Mouse (Mus musculus) CH12.LX (cell line): Measurements from ENCODE around the gene Lpar1. TPM values are rescaled to one million over a fixed set of nuclear protein-coding genes. Genes with fewer than 3 reads are reported as not detected.

Source experiments
- DNase-seq: peaks from one replicate; pipeline ENCODE4 v3.0.0-alpha.2; 2013; ENCODE audit errors: extremely low read depth
- H3K27ac ChIP-seq: 2 replicates; pipeline ENCODE4 v1.5.1; 2012; ENCODE audit warnings: low read depth, mild to moderate bottlenecking, control low read depth, moderate library complexity; ENCODE audit not compliant: insufficient read depth
- H3K27me3 ChIP-seq: replicated peaks from 2 replicates; pipeline ENCODE3; 2012; ENCODE audit warnings: inconsistent platforms
- H3K36me3 ChIP-seq, 2 experiments: replicated peaks in 1 of 2; 2 replicates each; pipeline versions ENCODE3 to v1.6.1; 2012; ENCODE audit warnings: inconsistent platforms in 1 of 2, low read length in 1 of 2, mild to moderate bottlenecking in 1 of 2, mixed read lengths in 1 of 2, moderate library complexity in 1 of 2; ENCODE audit not compliant: control insufficient read depth in 1 of 2, insufficient read depth in 1 of 2
- H3K4me1 ChIP-seq, 2 experiments: 2 replicates each; pipeline ENCODE4 v1.6.1; 2012; ENCODE audit warnings: inconsistent platforms in 1 of 2, moderate library complexity in 1 of 2; ENCODE audit not compliant: insufficient read depth in 2 of 2, control insufficient read depth in 1 of 2
- H3K4me2 ChIP-seq: 2 replicates; pipeline ENCODE4 v1.6.1; 2012; ENCODE audit warnings: low read depth, mild to moderate bottlenecking, control low read depth; ENCODE audit not compliant: poor library complexity, insufficient read depth, severe bottlenecking
- H3K4me3 ChIP-seq, 3 experiments: fragments of 150-350 bp in 1 of 3; sonication (generic) in 1 of 3; replicated peaks in 1 of 3; 2 replicates each; pipeline versions ENCODE3 to v1.5.1; 2011 to 2012; ENCODE audit warnings: low read depth in 2 of 3, low read length in 2 of 3, mild to moderate bottlenecking in 2 of 3, moderate library complexity in 2 of 3, control low read depth in 1 of 3, improper control_type of control experiment in 1 of 3, inconsistent platforms in 1 of 3, mixed read lengths in 1 of 3; ENCODE audit not compliant: poor library complexity in 1 of 3
- H3K79me2 ChIP-seq: replicated peaks from 2 replicates; pipeline ENCODE4 v1.6.1; 2012; ENCODE audit warnings: mild to moderate bottlenecking, moderate library complexity; ENCODE audit not compliant: control insufficient read depth, poor library complexity, insufficient read depth, severe bottlenecking; ENCODE audit errors: extremely low read depth
- H3K9ac ChIP-seq: 2 replicates; pipeline ENCODE4 v1.6.1; 2012; ENCODE audit warnings: low read depth, mild to moderate bottlenecking, control low read depth, moderate library complexity; ENCODE audit not compliant: insufficient read depth
- H3K9me3 ChIP-seq: replicated peaks from 2 replicates; pipeline ENCODE3; 2012; ENCODE audit warnings: low read length, inconsistent platforms, mixed read lengths
- CHD2 ChIP-seq: IDR thresholded peaks from 2 replicates; pipeline ENCODE4 v1.6.1; 2011; ENCODE audit warnings: low read length, improper control_type of control experiment
- CTCF ChIP-seq, 2 experiments: IDR thresholded peaks in 1 of 2; conservative IDR thresholded peaks in 1 of 2; 2 replicates each; pipeline ENCODE4 v1.5.1; 2011 to 2012; ENCODE audit warnings: low read depth in 2 of 2, low read length in 2 of 2, improper control_type of control experiment in 1 of 2, inconsistent platforms in 1 of 2, mild to moderate bottlenecking in 1 of 2, moderate library complexity in 1 of 2
- E2F4 ChIP-seq: IDR thresholded peaks from 2 replicates; pipeline ENCODE4 v1.6.1; 2011; ENCODE audit warnings: low read depth, low read length, improper control_type of control experiment; ENCODE audit not compliant: insufficient replicate concordance
- ELF1 ChIP-seq: IDR thresholded peaks from 2 replicates; pipeline ENCODE4 v1.6.1; 2014; ENCODE audit warnings: low read depth, mild to moderate bottlenecking, inconsistent platforms, low read length, improper control_type of control experiment
- EP300 ChIP-seq: IDR thresholded peaks from 2 replicates; pipeline ENCODE4 v1.6.1; 2011; ENCODE audit warnings: low read length, improper control_type of control experiment
- ETS1 ChIP-seq: conservative IDR thresholded peaks from 2 replicates; pipeline ENCODE4 v1.6.1; 2012; ENCODE audit warnings: low read depth, mild to moderate bottlenecking, inconsistent platforms, low read length, improper control_type of control experiment, moderate library complexity
- JUN ChIP-seq: IDR thresholded peaks from 2 replicates; pipeline ENCODE4 v1.6.1; 2011; ENCODE audit warnings: low read depth, mild to moderate bottlenecking, low read length, improper control_type of control experiment, moderate library complexity; ENCODE audit not compliant: insufficient read depth
- JUND ChIP-seq: conservative IDR thresholded peaks from 2 replicates; pipeline ENCODE4 v1.6.1; 2011; ENCODE audit warnings: low read depth, low read length, improper control_type of control experiment
- KAT2A ChIP-seq: IDR thresholded peaks from 2 replicates; pipeline ENCODE4 v1.6.1; 2012; ENCODE audit warnings: low read length, improper control_type of control experiment, inconsistent platforms; ENCODE audit not compliant: insufficient replicate concordance
- MAFK ChIP-seq: IDR thresholded peaks from 2 replicates; pipeline ENCODE4 v1.6.1; 2011; ENCODE audit warnings: low read length, improper control_type of control experiment; ENCODE audit not compliant: insufficient replicate concordance
- MEF2A ChIP-seq: IDR thresholded peaks from 2 replicates; pipeline ENCODE4 v1.6.1; 2014; ENCODE audit warnings: low read depth, mild to moderate bottlenecking, inconsistent platforms, low read length, improper control_type of control experiment, borderline replicate concordance
- NELFE ChIP-seq: IDR thresholded peaks from 2 replicates; pipeline ENCODE4 v1.6.1; 2011; ENCODE audit warnings: low read depth, low read length, improper control_type of control experiment
- NRF1 ChIP-seq: IDR thresholded peaks from 2 replicates; pipeline ENCODE4 v1.6.1; 2014; ENCODE audit warnings: low read depth, mild to moderate bottlenecking, inconsistent platforms, low read length, improper control_type of control experiment, moderate library complexity
- PAX5 ChIP-seq: IDR thresholded peaks from 2 replicates; pipeline ENCODE4 v1.6.1; 2012; ENCODE audit warnings: low read length, inconsistent platforms, mixed read lengths
- POLR2A ChIP-seq: IDR thresholded peaks from 2 replicates; pipeline ENCODE4 v1.6.1; 2011; ENCODE audit warnings: low read depth, mild to moderate bottlenecking, improper control_type of control experiment, low read length
- POLR2AphosphoS2 ChIP-seq: IDR thresholded peaks from 2 replicates; pipeline ENCODE4 v1.6.1; 2011; ENCODE audit warnings: low read depth, low read length, improper control_type of control experiment
- RCOR1 ChIP-seq: conservative IDR thresholded peaks from 2 replicates; pipeline ENCODE4 v1.6.1; 2012; ENCODE audit warnings: low read depth, mild to moderate bottlenecking, inconsistent platforms, low read length, improper control_type of control experiment
- SIN3A ChIP-seq: IDR thresholded peaks from 2 replicates; pipeline ENCODE4 v1.6.1; 2012; ENCODE audit warnings: low read length, improper control_type of control experiment, inconsistent platforms
- SMC3 ChIP-seq: IDR thresholded peaks from 2 replicates; pipeline ENCODE4 v1.6.1; 2011; ENCODE audit warnings: low read depth, low read length, improper control_type of control experiment
- TBP ChIP-seq: conservative IDR thresholded peaks from 2 replicates; pipeline ENCODE4 v1.6.1; 2011; ENCODE audit warnings: low read depth, low read length, improper control_type of control experiment
- TCF12 ChIP-seq: IDR thresholded peaks from 2 replicates; pipeline ENCODE4 v1.6.1; 2014; ENCODE audit warnings: low read depth, mild to moderate bottlenecking, inconsistent platforms, low read length, improper control_type of control experiment
- USF1 ChIP-seq: IDR thresholded peaks from 2 replicates; pipeline ENCODE4 v1.6.1; 2014; ENCODE audit warnings: low read depth, mild to moderate bottlenecking, inconsistent platforms, low read length, improper control_type of control experiment
- USF2 ChIP-seq: conservative IDR thresholded peaks from 2 replicates; pipeline ENCODE4 v1.6.1; 2011; ENCODE audit warnings: low read depth, low read length, improper control_type of control experiment
- ZC3H11A ChIP-seq: IDR thresholded peaks from 2 replicates; pipeline ENCODE4 v1.6.1; 2012; ENCODE audit warnings: low read depth, mild to moderate bottlenecking, inconsistent platforms, low read length, improper control_type of control experiment
- ZKSCAN1 ChIP-seq: IDR thresholded peaks from 2 replicates; pipeline ENCODE4 v1.6.1; 2012; ENCODE audit warnings: low read depth, inconsistent platforms, low read length, improper control_type of control experiment, borderline replicate concordance
- ZNF384 ChIP-seq: IDR thresholded peaks from 2 replicates; pipeline ENCODE4 v1.6.1; 2012; ENCODE audit warnings: low read depth, low read length, improper control_type of control experiment, inconsistent platforms
- dilution Hi-C: fragments of 300-500 bp; cut with MboI; formaldehyde crosslinking; loops from 2 replicates; pipeline ENCODE4 v1.14.3; 2020; ENCODE audit warnings: low sequenced_read_pairs; ENCODE audit not compliant: extremely low pct_unique_long_range_greater_than_20kb, extremely low pct_ligation_motif_present
- in situ Hi-C: fragments of 300-500 bp; cut with MboI; formaldehyde crosslinking; loops from 3 replicates; pipeline ENCODE4 v1.14.3; 2019; ENCODE audit warnings: low sequenced_read_pairs, low pct_ligation_motif_present, low pct_unique_long_range_greater_than_20kb, mixed read lengths
- polyA plus RNA-seq: library from polyadenylated mRNA; unstranded; fragments of >175 nt; gene quantifications from 2 replicates; pipeline ENCODE4 v1.2.1, GENCODE M21; 2012; ENCODE audit warnings: low read depth; ENCODE audit not compliant: insufficient read length
- total RNA-seq, 2 experiments: library from RNA; depleted of rRNA; stranded (reverse); fragments of 300-350 nt in 1 of 2; fragments of >200 nt in 1 of 2; gene quantifications; 2 replicates each; pipeline ENCODE4 v1.2.3; 2012 to 2014

Gene Lpar1
- total and polyA plus RNA-seq, 3 experiments = 0.04 TPM; not detected in 2

GRCm38 (mm10) chr4:58462990-58463389, 90.7 kb downstream of the Lpar1 start:
- no peaks in the 10 kb centered on the region for H3K79me2 ChIP-seq
- dilution Hi-C loops = no loop called here
- no peak overlapping the region for H3K4me2 ChIP-seq
- H3K9ac ChIP-seq = no peak overlapping the region
- H3K27ac ChIP-seq = no peak overlapping the region
- no peaks in the 10 kb centered on the region for H3K9me3 ChIP-seq
- H3K36me3 ChIP-seq = no peaks in the 10 kb centered on the region
- H3K4me3 ChIP-seq = no peak overlapping the region
- in situ Hi-C loops = no loop called here
- H3K27me3 ChIP-seq = no peaks in the 10 kb centered on the region
- DNase-seq = no peak
- H3K4me1 ChIP-seq = no peaks in the 10 kb centered on the region
- no peak for TF ChIP-seq PAX5
- TF ChIP-seq ZNF384 = no peak
- no peak for TF ChIP-seq E2F4
- no peak for TF ChIP-seq MAFK
- TF ChIP-seq ZKSCAN1 = no peak
- TF ChIP-seq JUND = no peak
- TF ChIP-seq USF2 = no peak
- TF ChIP-seq EP300 = no peak
- TF ChIP-seq POLR2A = no peak
- no peak for TF ChIP-seq MEF2A
- no peak for TF ChIP-seq KAT2A
- TF ChIP-seq CTCF (conservative IDR thresholded peaks at IDR 0.05 in 1 of 2, IDR thresholded peaks at IDR 0.05 in 1 of 2; ENCODE audit: low read depth in 2 of 2, low read length in 2 of 2) = no peak
- no peak for TF ChIP-seq SIN3A
- no peak for TF ChIP-seq CHD2
- no peak for TF ChIP-seq POLR2AphosphoS2
- no peak for TF ChIP-seq JUN
- TF ChIP-seq RCOR1 = no peak
- TF ChIP-seq SMC3 = no peak

GRCm38 (mm10) chr4:58462586-58462985, 91.1 kb downstream of the Lpar1 start:
- Histone ChIP-seq H3K27me3 (no peaks in the 10 kb centered on the region), H3K9me3 (no peaks in the 10 kb centered on the region), H3K4me3 (no peak overlapping the region), H3K79me2 (no peaks in the 10 kb centered on the region), H3K9ac (no peak overlapping the region), H3K27ac (no peak overlapping the region), H3K36me3 (no peaks in the 10 kb centered on the region), H3K4me2 (no peak overlapping the region), H3K4me1 (no peaks in the 10 kb centered on the region)
- dilution Hi-C loops (no loop called here), in situ Hi-C loops (no loop called here)
- DNase-seq = no peak
- TF ChIP-seq POLR2AphosphoS2 (no peak), NRF1 (no peak), E2F4 (no peak), NELFE (no peak), TCF12 (no peak), ELF1 (no peak), CHD2 (no peak), JUN (no peak), ZC3H11A (no peak), ZNF384 (no peak), MAFK (no peak), TBP (no peak), USF1 (no peak), RCOR1 (no peak), ETS1 (no peak)
